Mouse (Mus musculus): ENCODE results near the gene Muc3. TPM values are rescaled to one million over a fixed set of nuclear protein-coding genes. Genes with fewer than 3 reads are reported as not detected.
"Not testable (repeated sequence)": the region's sequence is repeated elsewhere in the genome, so short reads cannot be mapped to it uniquely, and the experiment has no call there.

The Muc3 gene
- polyA plus RNA-seq, 1 experiment, result not detected

DNA sequence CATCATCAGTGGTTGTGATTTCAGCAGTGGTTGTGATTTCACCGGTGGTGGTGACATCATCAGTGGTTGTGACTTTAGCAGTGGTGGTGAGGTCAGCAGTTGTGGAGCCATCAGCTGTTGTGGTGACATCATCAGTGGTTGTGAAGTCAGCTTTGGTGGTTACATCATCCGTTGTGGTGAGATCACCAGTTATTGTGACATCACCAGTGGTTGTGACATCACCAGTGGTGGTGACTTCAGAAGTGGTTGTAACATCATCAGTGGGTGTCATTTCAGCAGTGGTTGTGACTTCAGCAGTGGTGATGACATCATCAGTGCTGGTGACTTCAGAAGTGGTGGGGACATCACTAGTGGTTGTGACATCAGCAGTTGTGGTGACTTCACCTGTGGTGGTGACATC lies 3.5 kb upstream of the Muc3 start:
- Histone ChIP-seq H3K27ac (replicated peaks; ENCODE audit: low read depth, low read length) (no peak overlapping the region), H3K4me1 (ENCODE audit: control insufficient read depth, insufficient read depth, insufficient read length, low read length) (no peaks in the 10 kb centered on the region), H3K4me3 (ENCODE audit: insufficient read depth, low read depth, low read length) (no peak overlapping the region)

DNA sequence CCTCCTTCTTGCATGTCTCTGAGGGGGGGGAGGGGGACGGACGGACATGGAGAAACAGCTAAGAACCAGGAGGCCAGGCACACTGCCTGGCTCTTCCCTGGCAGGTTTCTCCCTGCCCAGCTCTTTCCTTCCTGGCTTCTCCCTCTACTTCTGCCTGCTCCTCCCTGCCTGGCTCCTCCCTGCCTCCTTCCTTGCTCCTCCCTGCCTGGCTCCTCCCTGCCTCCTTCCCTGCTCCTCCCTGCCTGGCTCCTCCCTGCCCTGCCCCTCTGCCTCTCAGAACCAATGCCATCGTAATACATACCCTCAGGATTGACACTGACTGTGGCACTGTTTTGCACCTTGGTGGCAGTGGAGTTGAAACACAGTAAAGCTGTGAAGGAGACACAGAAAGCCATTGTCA lies 8.3 kb downstream of the Muc3 start:
- Histone ChIP-seq H3K27ac (replicated peaks; ENCODE audit: low read depth, low read length) (no peak overlapping the region), H3K4me1 (ENCODE audit: control insufficient read depth, insufficient read depth, insufficient read length, low read length) (no peaks in the 10 kb centered on the region), H3K4me3 (ENCODE audit: insufficient read depth, low read depth, low read length) (no peak overlapping the region)

GRCm38 (mm10) chr5:137138977-137139376 lies 10.1 kb downstream of the Muc3 start:
- H3K4me1 ChIP-seq (ENCODE audit: control insufficient read depth, insufficient read depth, insufficient read length, low read length), result no peaks in the 10 kb centered on the region

GRCm38 (mm10) chr5:137134959-137135358 lies 14.2 kb downstream of the Muc3 start:
- Histone ChIP-seq H3K4me3 (ENCODE audit: insufficient read depth, low read depth, low read length) (no peak overlapping the region), H3K27ac (replicated peaks; ENCODE audit: low read depth, low read length) (no peak overlapping the region), H3K4me1 (ENCODE audit: control insufficient read depth, insufficient read depth, insufficient read length, low read length) (no peaks in the 10 kb centered on the region)

More at GRCm38 (mm10) chr5:137138977-137139376, 10.1 kb downstream of the Muc3 start:
- H3K27ac ChIP-seq (replicated peaks; ENCODE audit: low read depth, low read length), result no peak overlapping the region
- no peak overlapping the region for H3K4me3 ChIP-seq (ENCODE audit: insufficient read depth, low read depth, low read length)

GRCm38 (mm10) chr5:137131490-137131889 lies 17.6 kb downstream of the Muc3 start:
- Histone ChIP-seq H3K4me3 (ENCODE audit: insufficient read depth, low read depth, low read length) (no peak overlapping the region), H3K27ac (replicated peaks; ENCODE audit: low read depth, low read length) (no peak overlapping the region), H3K4me1 (ENCODE audit: control insufficient read depth, insufficient read depth, insufficient read length, low read length) (no peaks in the 10 kb centered on the region)

- Histone ChIP-seq H3K4me3 (ENCODE audit: insufficient read depth, low read depth, low read length) (no peak overlapping the region), H3K27ac (replicated peaks; ENCODE audit: low read depth, low read length) (no peak overlapping the region), H3K4me1 (ENCODE audit: control insufficient read depth, insufficient read depth, insufficient read length, low read length) (no peaks in the 10 kb centered on the region)
Observed at GRCm38 (mm10) chr5:137129281-137129680, 19.8 kb downstream of the Muc3 start.

GRCm38 (mm10) chr5:137123516-137123915 lies 25.6 kb downstream of the Muc3 start:
- Histone ChIP-seq H3K4me3 (ENCODE audit: insufficient read depth, low read depth, low read length) (no peak overlapping the region), H3K27ac (replicated peaks; ENCODE audit: low read depth, low read length) (no peak overlapping the region)

GRCm38 (mm10) chr5:137122686-137123193 lies 26.4 kb downstream of the Muc3 start:
- no peak overlapping the region for H3K4me3 ChIP-seq (ENCODE audit: insufficient read depth, low read depth, low read length)
- no peaks in the 10 kb centered on the region for H3K4me1 ChIP-seq (ENCODE audit: control insufficient read depth, insufficient read depth, insufficient read length, low read length)
- H3K27ac ChIP-seq (replicated peaks; ENCODE audit: low read depth, low read length), result no peak overlapping the region

More at GRCm38 (mm10) chr5:137123516-137123915, 25.6 kb downstream of the Muc3 start:
- no peaks in the 10 kb centered on the region for H3K4me1 ChIP-seq (ENCODE audit: control insufficient read depth, insufficient read depth, insufficient read length, low read length)

DNA sequence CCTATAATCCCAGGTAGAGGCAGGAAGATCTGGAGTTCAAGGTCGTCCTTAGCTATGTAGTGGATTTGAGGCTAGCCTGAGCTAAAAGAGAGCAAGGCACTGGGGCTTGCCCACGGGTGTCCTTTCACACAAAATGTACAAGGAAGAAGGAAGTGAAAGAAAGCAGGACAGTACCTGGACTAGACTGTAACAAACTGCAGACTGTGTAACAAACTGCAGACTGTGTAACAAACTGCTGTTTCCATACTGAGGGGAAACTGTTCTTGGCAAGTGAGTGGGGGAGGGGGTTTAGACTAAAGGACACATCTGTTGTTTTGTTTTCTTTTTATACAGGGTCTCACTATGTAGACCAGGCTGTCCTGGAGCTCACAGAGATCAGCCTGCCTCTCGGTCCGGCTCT lies 27.8 kb downstream of the Muc3 start:
- Histone ChIP-seq H3K4me3 (ENCODE audit: insufficient read depth, low read depth, low read length) (no peak overlapping the region), H3K4me1 (ENCODE audit: control insufficient read depth, insufficient read depth, insufficient read length, low read length) (peaks cover 4% of the 10 kb centered on the region), H3K27ac (replicated peaks; ENCODE audit: low read depth, low read length) (no peak overlapping the region)

GRCm38 (mm10) chr5:137118878-137119277 lies 30.2 kb downstream of the Muc3 start:
- Histone ChIP-seq H3K27ac (replicated peaks; ENCODE audit: low read depth, low read length) (no peak overlapping the region), H3K4me3 (ENCODE audit: insufficient read depth, low read depth, low read length) (no peak overlapping the region), H3K4me1 (ENCODE audit: control insufficient read depth, insufficient read depth, insufficient read length, low read length) (peaks cover 9% of the 10 kb centered on the region)

GRCm38 (mm10) chr5:137117994-137118393 lies 31.1 kb downstream of the Muc3 start:
- H3K4me3 ChIP-seq (ENCODE audit: insufficient read depth, low read depth, low read length); H3K4me1 ChIP-seq (ENCODE audit: control insufficient read depth, insufficient read depth, insufficient read length, low read length); H3K27ac ChIP-seq (replicated peaks; ENCODE audit: low read depth, low read length): not testable (repeated sequence)

GRCm38 (mm10) chr5:137116987-137117386 lies 32.1 kb downstream of the Muc3 start:
- Histone ChIP-seq H3K4me1 (ENCODE audit: control insufficient read depth, insufficient read depth, insufficient read length, low read length) (peaks cover 9% of the 10 kb centered on the region), H3K4me3 (ENCODE audit: insufficient read depth, low read depth, low read length) (no peak overlapping the region), H3K27ac (replicated peaks; ENCODE audit: low read depth, low read length) (no peak overlapping the region)

GRCm38 (mm10) chr5:137115866-137116847 lies 33.0 kb downstream of the Muc3 start, which contains the start of gene Trim56:
Trim56 (minus strand) TSS chr5:137116209.
- H3K4me1 ChIP-seq (ENCODE audit: control insufficient read depth, insufficient read depth, insufficient read length, low read length), result peaks cover 9% of the 10 kb centered on the region

DNA sequence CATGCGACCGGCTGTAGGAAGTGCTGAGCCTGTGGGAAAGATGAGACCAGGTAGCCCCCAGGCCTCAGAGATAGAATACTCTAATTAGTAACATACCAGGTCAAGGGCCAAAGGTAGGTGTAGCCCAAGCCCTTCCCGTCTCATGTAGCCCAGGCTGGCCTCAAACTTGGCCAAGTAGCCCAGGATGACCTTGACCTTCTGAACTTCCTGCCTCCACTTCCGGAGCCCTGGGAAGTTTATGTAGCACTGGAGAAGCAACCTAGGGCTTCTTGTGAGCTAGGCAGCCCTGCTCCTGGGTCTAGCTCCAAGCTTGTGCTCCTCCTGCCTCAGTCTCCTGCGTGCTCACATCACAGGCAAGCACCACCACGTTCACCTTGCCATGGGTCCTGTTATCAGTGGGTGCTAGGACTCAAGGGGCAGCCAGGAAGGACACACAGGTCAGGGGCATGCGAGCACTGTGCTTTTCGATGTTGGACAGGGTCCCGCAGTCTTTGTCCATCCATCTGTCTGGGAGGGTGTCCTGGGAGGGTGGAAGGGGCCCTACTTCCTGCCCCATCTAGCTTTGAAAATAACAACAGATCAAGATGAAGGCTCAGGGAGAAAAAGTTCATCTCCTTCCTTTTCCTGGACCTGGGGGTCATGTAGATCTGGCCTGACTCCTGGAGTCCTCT lies 34.1 kb downstream of the Muc3 start:
- peaks cover 9% of the 10 kb centered on the region for H3K4me1 ChIP-seq (ENCODE audit: control insufficient read depth, insufficient read depth, insufficient read length, low read length)
- H3K27ac ChIP-seq (replicated peaks; ENCODE audit: low read depth, low read length), result peak overlapping the region; percentile 79
- H3K4me3 ChIP-seq (ENCODE audit: insufficient read depth, low read depth, low read length), result peak overlapping the region; percentile 89

More at GRCm38 (mm10) chr5:137115866-137116847, 33.0 kb downstream of the Muc3 start, which contains the start of gene Trim56:
- H3K27ac ChIP-seq (replicated peaks; ENCODE audit: low read depth, low read length), result peak within 1 kb of the TSS; percentile 91
- peak within 1 kb of the TSS; percentile 89 for H3K4me3 ChIP-seq (ENCODE audit: insufficient read depth, low read depth, low read length)

Measured in brown adipose tissue, adult 24 weeks (tissue).